Mouse (Mus musculus) MEL (cell line): ENCODE results near the gene Gpx3. TPM values are rescaled to one million over a fixed set of nuclear protein-coding genes. Genes with fewer than 3 reads are reported as not detected.

Source experiments
- DNase-seq: peaks from one replicate; pipeline ENCODE4 v3.0.0; 2011; ENCODE audit warnings: low read depth, low spot score
- H3K27ac ChIP-seq: 2 replicates; pipeline ENCODE4 v1.5.1; 2012; ENCODE audit warnings: low read depth, mild to moderate bottlenecking, control low read depth, low read length, moderate library complexity; ENCODE audit not compliant: control insufficient read depth
- H3K27me3 ChIP-seq, 2 experiments: fragments of 150-350 bp in 1 of 2; sonication (generic) in 1 of 2; 2 replicates each; pipeline ENCODE4 v1.6.1; 2012; ENCODE audit warnings: low read length in 2 of 2, mild to moderate bottlenecking in 2 of 2, improper control_type of control experiment in 1 of 2, moderate library complexity in 1 of 2; ENCODE audit not compliant: insufficient read depth in 2 of 2, control insufficient read depth in 1 of 2
- H3K36me3 ChIP-seq, 2 experiments: 2 replicates each; pipeline ENCODE4 v1.6.1; 2012 to 2014; ENCODE audit warnings: low read length in 2 of 2, improper control_type of control experiment in 1 of 2, inconsistent platforms in 1 of 2, mild to moderate bottlenecking in 1 of 2; ENCODE audit not compliant: insufficient read depth in 2 of 2, control insufficient read depth in 1 of 2
- H3K4me1 ChIP-seq, 2 experiments: fragments of 150-350 bp in 1 of 2; sonication (generic) in 1 of 2; 2 replicates each; pipeline ENCODE4 v1.6.1; 2012; ENCODE audit warnings: low read length in 2 of 2, improper control_type of control experiment in 1 of 2, mild to moderate bottlenecking in 1 of 2; ENCODE audit not compliant: insufficient read depth in 2 of 2, control insufficient read depth in 1 of 2
- H3K4me3 ChIP-seq, 2 experiments: fragments of 150-350 bp in 1 of 2; sonication (generic) in 1 of 2; 2 replicates each; pipeline ENCODE4 v1.5.1; 2012; ENCODE audit warnings: low read depth in 2 of 2, low read length in 2 of 2, mild to moderate bottlenecking in 2 of 2, moderate library complexity in 2 of 2, control low read depth in 1 of 2, improper control_type of control experiment in 1 of 2; ENCODE audit not compliant: control insufficient read depth in 1 of 2, insufficient read depth in 1 of 2
- H3K79me2 ChIP-seq: 2 replicates; pipeline ENCODE4 v1.6.1; 2012; ENCODE audit warnings: mild to moderate bottlenecking, low read length, moderate library complexity; ENCODE audit not compliant: control insufficient read depth, poor library complexity, insufficient read depth
- H3K9ac ChIP-seq: 2 replicates; pipeline ENCODE4 v1.6.1; 2012; ENCODE audit warnings: low read depth, mild to moderate bottlenecking, control low read depth, low read length, moderate library complexity; ENCODE audit not compliant: control insufficient read depth, poor library complexity, severe bottlenecking
- H3K9me3 ChIP-seq: fragments of 150-350 bp; sonication (generic); replicated peaks from 2 replicates; pipeline ENCODE4 v1.6.1; 2012; ENCODE audit warnings: mild to moderate bottlenecking, low read length, improper control_type of control experiment, moderate library complexity; ENCODE audit not compliant: insufficient read depth
- E2F4 ChIP-seq: IDR thresholded peaks from 2 replicates; pipeline ENCODE4 v1.6.1; 2011; ENCODE audit warnings: low read depth, low read length, improper control_type of control experiment, borderline replicate concordance
- EP300 ChIP-seq, 2 experiments: IDR thresholded peaks; 2 replicates each; pipeline ENCODE4 v1.6.1; 2011; ENCODE audit warnings: improper control_type of control experiment in 2 of 2, low read length in 2 of 2, low read depth in 1 of 2, mild to moderate bottlenecking in 1 of 2
- ETS1 ChIP-seq: IDR thresholded peaks from 2 replicates; pipeline ENCODE4 v1.6.1; 2012; ENCODE audit warnings: low read depth, mild to moderate bottlenecking, inconsistent platforms, low read length, improper control_type of control experiment, moderate library complexity
- GABPA ChIP-seq: IDR thresholded peaks from 2 replicates; pipeline ENCODE4 v1.6.1; 2012; ENCODE audit warnings: low read depth, mild to moderate bottlenecking, inconsistent platforms, low read length, improper control_type of control experiment, moderate library complexity
- KAT2A ChIP-seq: conservative IDR thresholded peaks from 2 replicates; pipeline ENCODE4 v1.6.1; 2012; ENCODE audit warnings: low read depth, low read length, improper control_type of control experiment, inconsistent platforms
- POLR2AphosphoS2 ChIP-seq: IDR thresholded peaks from 2 replicates; pipeline ENCODE4 v1.6.1; 2011; ENCODE audit warnings: low read length, improper control_type of control experiment
- RAD21 ChIP-seq: IDR thresholded peaks from 2 replicates; pipeline ENCODE4 v1.6.1; 2011; ENCODE audit warnings: mild to moderate bottlenecking, low read depth, low read length, improper control_type of control experiment
- TBP ChIP-seq: IDR thresholded peaks from 2 replicates; pipeline ENCODE4 v1.8.0; 2011; ENCODE audit warnings: low read depth, low read length, improper control_type of control experiment
- USF2 ChIP-seq, 2 experiments: IDR thresholded peaks; 2 replicates each; pipeline ENCODE4 v1.6.1; 2011 to 2012; ENCODE audit warnings: improper control_type of control experiment in 2 of 2, low read length in 2 of 2, borderline replicate concordance in 1 of 2, inconsistent platforms in 1 of 2, low read depth in 1 of 2, mild to moderate bottlenecking in 1 of 2; ENCODE audit not compliant: insufficient read depth in 1 of 2
- ZMIZ1 ChIP-seq: IDR thresholded peaks from 2 replicates; pipeline ENCODE4 v1.6.1; 2012; ENCODE audit warnings: low read depth, mild to moderate bottlenecking, inconsistent platforms, low read length, improper control_type of control experiment, moderate library complexity
- polyA plus RNA-seq, 2 experiments: library from polyadenylated mRNA; stranded (reverse) in 1 of 2; unstranded in 1 of 2; fragments of >175 nt in 1 of 2; fragments of >200 nt in 1 of 2; gene quantifications; 2 replicates each; pipeline versions ENCODE4 v1.2.1 to v1.2.4; 2012; ENCODE audit warnings: low replicate concordance in 2 of 2, low read depth in 1 of 2; ENCODE audit not compliant: insufficient read length in 2 of 2, insufficient read depth in 1 of 2, missing spikeins in 1 of 2
- total RNA-seq: library from RNA; depleted of rRNA; stranded (reverse); fragments of 300-350 nt; gene quantifications from 2 replicates; pipeline ENCODE4 v1.2.3, GENCODE M21; 2012

The Gpx3 gene
- total and polyA plus RNA-seq, 3 experiments = 0.12 to 0.15 TPM; not detected in 1

DNA sequence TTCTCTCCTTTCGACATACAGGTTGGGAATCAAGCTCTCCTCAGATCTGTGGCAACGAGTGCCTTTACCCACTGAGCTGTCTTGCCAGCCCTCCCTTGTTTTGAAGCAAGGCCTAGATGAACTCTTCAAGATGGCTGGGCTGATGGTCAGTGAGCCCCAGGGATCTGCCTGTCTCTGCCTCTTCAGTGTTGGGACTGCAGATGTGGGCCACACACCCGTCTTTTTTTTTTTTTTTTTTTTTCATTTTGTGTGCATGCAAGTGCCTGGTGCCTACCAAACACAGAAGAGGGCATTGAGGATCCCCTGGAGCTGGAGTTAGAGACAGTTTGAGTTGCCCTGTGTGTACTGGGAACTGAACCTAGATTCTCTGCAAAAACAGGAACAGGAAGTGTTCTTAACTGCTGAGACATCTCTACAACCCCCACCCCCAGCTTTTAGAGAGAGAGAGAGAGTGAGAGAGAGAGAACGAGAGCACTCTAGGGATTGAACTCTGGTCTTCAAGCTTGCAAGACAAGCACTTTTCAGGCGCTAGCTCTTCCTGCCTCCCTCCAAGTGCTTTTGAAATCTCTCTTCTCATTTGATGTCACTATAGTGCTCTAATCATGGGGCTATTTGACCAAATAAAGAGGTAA lies 17.9 kb upstream of the Gpx3 start (continued):
- no peak for TF ChIP-seq RAD21
- TF ChIP-seq EP300 (IDR thresholded peaks at IDR 0.05; ENCODE audit: low read depth in 1 of 2, low read length in 2 of 2) = peak; percentile 82 to 90
- peak; percentile 90 for TF ChIP-seq ETS1

DNA sequence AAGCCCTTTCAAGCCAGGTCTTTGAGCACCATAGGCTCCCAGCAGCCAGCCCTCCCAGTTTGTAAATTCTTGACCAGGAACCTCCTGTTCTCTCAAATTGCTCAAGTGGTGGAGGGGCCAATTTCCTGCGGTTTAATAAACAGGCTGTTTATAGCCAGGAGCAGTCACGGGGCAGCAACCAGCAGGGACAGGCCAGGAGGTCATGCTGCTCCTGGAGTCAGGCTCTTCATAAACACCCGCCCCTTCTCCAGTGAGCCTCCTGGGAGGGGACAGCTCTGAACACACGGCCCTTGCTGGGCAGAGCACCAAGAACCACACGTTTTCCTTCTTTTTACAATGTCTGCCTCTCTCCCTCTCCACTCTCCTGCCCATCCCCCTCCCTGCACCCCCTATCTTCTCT lies 17.3 kb upstream of the Gpx3 start:
- H3K36me3 ChIP-seq = peaks cover 0 to 18% of the 10 kb centered on the region in 2 experiments; a peak in 2 of 4 replicates
- DNase-seq = no peak
- peak overlapping the region; percentile 41 for H3K9ac ChIP-seq
- no peak overlapping the region for H3K4me3 ChIP-seq
- no peaks in the 10 kb centered on the region for H3K9me3 ChIP-seq
- TF ChIP-seq ZMIZ1 = no peak
- TF ChIP-seq, all 39 proteins: peak for 0
- H3K27me3 ChIP-seq = no peaks in the 10 kb centered on the region
- H3K27ac ChIP-seq = peak overlapping the region; percentile 44
- peaks cover 23 to 38% of the 10 kb centered on the region in 2 experiments for H3K4me1 ChIP-seq
- H3K79me2 ChIP-seq = no peaks in the 10 kb centered on the region

DNA sequence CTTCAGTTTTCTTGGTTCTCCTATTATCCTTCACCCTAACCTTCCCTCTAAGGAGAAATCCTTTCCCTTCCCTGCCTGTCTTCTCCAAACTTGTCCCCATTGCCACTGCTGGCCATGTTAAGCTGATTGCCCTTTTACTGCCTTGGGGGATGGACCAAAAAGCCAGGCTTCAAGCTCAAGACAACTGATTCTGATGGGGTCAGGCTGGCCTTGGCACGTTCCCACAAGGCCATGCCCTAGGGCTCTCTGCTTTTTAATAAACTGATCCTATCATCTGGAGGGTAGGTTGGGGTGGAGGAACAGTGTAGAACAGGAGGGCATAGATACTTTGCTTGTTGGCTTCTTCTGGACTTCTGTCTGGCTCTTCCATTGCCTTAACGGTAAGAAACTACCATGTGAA lies 16.8 kb upstream of the Gpx3 start:
- Histone ChIP-seq H3K4me1 (peaks cover 21 to 38% of the 10 kb centered on the region in 2 experiments), H3K36me3 (peaks cover 0 to 18% of the 10 kb centered on the region in 2 experiments; a peak in 2 of 4 replicates), H3K9ac (no peak overlapping the region), H3K27me3 (no peaks in the 10 kb centered on the region), H3K4me3 (no peak overlapping the region), H3K27ac (no peak overlapping the region), H3K79me2 (no peaks in the 10 kb centered on the region), H3K9me3 (no peaks in the 10 kb centered on the region)
- DNase-seq = no peak
- TF ChIP-seq GABPA = no peak
- TF ChIP-seq KAT2A = no peak
- TF ChIP-seq POLR2AphosphoS2 = no peak

DNA sequence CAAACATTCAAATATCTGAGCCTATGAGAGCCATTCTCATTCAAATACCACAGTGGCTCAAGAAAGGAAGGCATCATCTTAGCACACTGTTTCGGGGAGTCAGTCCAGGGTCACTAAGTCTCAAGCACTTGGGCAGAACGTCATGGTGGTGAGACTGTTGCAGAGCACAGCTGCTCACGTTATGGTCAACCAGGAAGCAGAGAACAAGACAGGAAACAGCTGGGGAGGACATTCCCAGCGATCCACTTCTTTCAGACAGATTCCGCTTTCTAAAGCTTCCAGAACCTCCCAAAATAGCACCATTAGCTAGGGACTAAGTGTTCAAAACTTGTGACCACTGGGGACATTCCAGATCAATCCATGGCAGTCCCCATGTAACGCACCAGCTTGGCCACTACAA lies 14.3 kb upstream of the Gpx3 start:
- H3K9ac ChIP-seq = no peak overlapping the region
- H3K79me2 ChIP-seq = no peaks in the 10 kb centered on the region
- peaks cover 0 to 18% of the 10 kb centered on the region in 2 experiments; a peak in 2 of 4 replicates for H3K36me3 ChIP-seq
- DNase-seq = no peak
- H3K4me3 ChIP-seq = no peak overlapping the region
- peaks cover 21 to 30% of the 10 kb centered on the region in 2 experiments for H3K4me1 ChIP-seq
- TF ChIP-seq USF2 (IDR thresholded peaks at IDR 0.05; ENCODE audit: borderline replicate concordance in 1 of 2, insufficient read depth in 1 of 2, low read depth in 1 of 2, low read length in 2 of 2) (no peak), ZMIZ1 (no peak), E2F4 (no peak), TBP (no peak)
- TF ChIP-seq, all 39 proteins: peak for 0
- no peak overlapping the region for H3K27ac ChIP-seq
- H3K27me3 ChIP-seq = no peaks in the 10 kb centered on the region
- H3K9me3 ChIP-seq = no peaks in the 10 kb centered on the region
